Mouse (Mus musculus) liver, embryonic 14.5 days (tissue): ENCODE data around the gene Magoh. TPM values are rescaled to one million over a fixed set of nuclear protein-coding genes. Genes with fewer than 3 reads are reported as not detected.

ENCODE experiments used
- ATAC-seq: fragments of 200-750 bp; cut with Nextera tagmentation; 2 replicates; pipeline ENCODE4 v1.8.0; 2017; ENCODE audit warnings: moderate number of reproducible peaks, mild to moderate bottlenecking, moderate library complexity; ENCODE audit not compliant: insufficient read depth
- DNase-seq, 3 experiments: peaks; one replicate each; pipeline ENCODE4 v3.0.0-alpha.2; 2012 to 2013; ENCODE audit warnings: low read depth in 3 of 3, low spot score in 3 of 3
- H3K27ac ChIP-seq: fragments of 300-500 bp; sonication (generic); 2 replicates; pipeline ENCODE4 v1.5.1; 2014; ENCODE audit warnings: moderate library complexity, mild to moderate bottlenecking, control low read depth, inconsistent platforms
- H3K27me3 ChIP-seq: fragments of 300-500 bp; sonication (generic); 2 replicates; pipeline ENCODE4 v1.6.1; 2014; ENCODE audit warnings: mild to moderate bottlenecking, low read length, moderate library complexity; ENCODE audit not compliant: control insufficient read depth, insufficient read depth
- H3K36me3 ChIP-seq: fragments of 300-500 bp; sonication (generic); replicated peaks from 2 replicates; pipeline ENCODE4 v1.6.1; 2014; ENCODE audit warnings: low read depth; ENCODE audit not compliant: control insufficient read depth, insufficient read depth
- H3K4me1 ChIP-seq, 2 experiments: fragments of 200-500 bp in 1 of 2; fragments of 300-500 bp in 1 of 2; sonication (generic) in 1 of 2; replicated peaks; 2 replicates each; pipeline ENCODE4 v1.6.1; 2012 to 2014; ENCODE audit warnings: antibody characterized with exemption in 1 of 2, inconsistent platforms in 1 of 2, low read length in 1 of 2; ENCODE audit not compliant: control insufficient read depth in 2 of 2, insufficient read depth in 2 of 2
- H3K4me2 ChIP-seq: fragments of 300-500 bp; sonication (generic); 2 replicates; pipeline ENCODE4 v1.6.1; 2014; ENCODE audit warnings: low read depth, mild to moderate bottlenecking, control low read depth, moderate library complexity
- H3K4me3 ChIP-seq, 2 experiments: fragments of 200-500 bp in 1 of 2; fragments of 300-500 bp in 1 of 2; sonication (generic) in 1 of 2; 2 replicates each; pipeline ENCODE4 v1.5.1; 2012 to 2014; ENCODE audit warnings: low read depth in 2 of 2, low read length in 2 of 2, mild to moderate bottlenecking in 2 of 2, control low read depth in 1 of 2, inconsistent platforms in 1 of 2, moderate library complexity in 1 of 2; ENCODE audit not compliant: insufficient read depth in 1 of 2
- H3K9ac ChIP-seq: fragments of 300-500 bp; sonication (generic); replicated peaks from 2 replicates; pipeline ENCODE4 v1.6.1; 2014; ENCODE audit warnings: mild to moderate bottlenecking, control low read depth, moderate library complexity
- H3K9me3 ChIP-seq: fragments of 300-500 bp; sonication (generic); 2 replicates; pipeline ENCODE4 v1.6.1; 2016; ENCODE audit warnings: low read length, mixed read lengths; ENCODE audit not compliant: control insufficient read depth
- CTCF ChIP-seq: IDR thresholded peaks from 2 replicates; pipeline ENCODE4 v1.5.1; 2016; ENCODE audit warnings: antibody characterized with exemption, low read depth, control low read depth
- EP300 ChIP-seq: IDR thresholded peaks from 2 replicates; pipeline ENCODE4 v1.6.1; 2016; ENCODE audit warnings: antibody characterized with exemption, low read depth
- WGBS: fragments of 180-500 bp; shearing (Covaris S2); extraction: QIAGEN DNeasy Blood & Tissue Kit; methylation state at CpG from one replicate; pipeline ENCODE4 v1.1.7; 2014; ENCODE audit not compliant: insufficient replicate concordance; 5-methylcytosine and 5-hydroxymethylcytosine counted together
- polyA plus RNA-seq, 2 experiments: library from polyadenylated mRNA; depleted of rRNA in 1 of 2; stranded (reverse) in 1 of 2; unstranded in 1 of 2; fragments of >200 nt; fragmentation: Nextera tagmentation in 1 of 2; extraction: Ambion mirVana in 1 of 2; gene quantifications; 2 replicates each; pipeline versions ENCODE4 v1.2.1 to v1.2.3; 2012 to 2014

The Magoh gene
- 60.3 and 100 TPM in 2 replicates for polyA plus RNA-seq (2012; rRNA removed)
- 111 and 116 TPM in 2 replicates for polyA plus RNA-seq (2014; fragmentation: Nextera tagmentation; extraction: Ambion mirVana)

DNA sequence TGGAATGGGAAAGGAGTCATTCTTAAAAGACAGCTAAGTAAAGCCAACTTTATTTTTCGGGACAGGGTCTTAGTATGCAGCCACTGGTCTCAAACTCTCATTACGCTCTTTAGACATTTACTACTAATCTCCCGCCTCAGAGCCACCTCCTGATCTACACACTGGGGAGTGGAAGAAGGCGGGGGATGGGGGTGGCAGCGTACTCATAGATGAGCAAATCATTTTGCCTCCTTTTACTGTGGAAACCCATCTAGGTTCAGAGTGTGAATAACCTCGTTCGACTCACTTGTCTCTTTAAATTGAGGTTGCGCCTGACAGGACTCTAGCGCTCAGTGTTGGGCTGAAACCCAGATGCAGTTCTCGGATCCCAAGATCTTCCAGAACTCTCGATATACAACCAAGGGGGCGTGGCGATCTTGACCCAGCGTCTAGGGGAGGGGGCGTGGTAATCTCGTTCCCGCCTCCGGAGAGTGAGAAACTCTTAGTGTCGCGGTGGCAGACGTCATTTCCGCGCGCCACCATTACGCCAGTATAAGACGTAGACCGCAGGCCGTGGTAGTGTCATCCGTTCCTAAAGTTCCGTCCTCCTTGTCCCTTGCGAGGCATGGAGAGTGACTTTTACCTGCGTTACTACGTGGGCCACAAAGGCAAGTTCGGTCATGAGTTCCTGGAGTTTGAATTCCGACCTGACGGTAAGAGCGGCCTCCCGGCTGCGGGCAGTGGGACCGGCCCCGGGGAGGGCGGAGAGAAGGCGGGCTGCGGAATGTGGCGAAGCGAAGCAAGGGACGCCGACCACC, at the start of gene Magoh:
Magoh (plus strand) TSS at position 502 of the 797 bp plus-strand sequence.
- Histone ChIP-seq H3K4me3 (peak within 1 kb of the TSS; percentile 86 to 100), H3K4me1 (peaks cover 9 to 10% of the 10 kb centered on the region in 2 experiments), H3K9me3 (no peaks in the 10 kb centered on the region), H3K27ac (peak within 1 kb of the TSS; percentile 42), H3K9ac (peak within 1 kb of the TSS; percentile 90), H3K36me3 (peaks cover 18% of the 10 kb centered on the region), H3K27me3 (no peaks in the 10 kb centered on the region), H3K4me2 (peak within 1 kb of the TSS; percentile 93)
- ATAC-seq, result peak; percentile 98
- DNase-seq, result peak; percentile 95 to 96 (median 96)
- 1% methylated on average over 48 of the region's 48 CpGs for WGBS
- no peak for TF ChIP-seq CTCF
- TF ChIP-seq EP300, result no peak

- no peak overlapping the region for H3K4me2 ChIP-seq
- H3K27ac ChIP-seq, result no peak overlapping the region
- DNase-seq, result no peak
- no peak for ATAC-seq
- no peak overlapping the region for H3K9ac ChIP-seq
- no peaks in the 10 kb centered on the region for H3K27me3 ChIP-seq
- WGBS, result 78% methylated on average over 10 of the region's 10 CpGs
- no peaks in the 10 kb centered on the region for H3K36me3 ChIP-seq
- no peak for TF ChIP-seq CTCF
- no peak for TF ChIP-seq EP300
- H3K4me3 ChIP-seq, result no peak overlapping the region
- H3K9me3 ChIP-seq, result no peaks in the 10 kb centered on the region
- no peaks in the 10 kb centered on the region for H3K4me1 ChIP-seq
These were observed 49.4 kb upstream of the Magoh start for GRCm38 (mm10) chr4:107830189-107830588.

DNA sequence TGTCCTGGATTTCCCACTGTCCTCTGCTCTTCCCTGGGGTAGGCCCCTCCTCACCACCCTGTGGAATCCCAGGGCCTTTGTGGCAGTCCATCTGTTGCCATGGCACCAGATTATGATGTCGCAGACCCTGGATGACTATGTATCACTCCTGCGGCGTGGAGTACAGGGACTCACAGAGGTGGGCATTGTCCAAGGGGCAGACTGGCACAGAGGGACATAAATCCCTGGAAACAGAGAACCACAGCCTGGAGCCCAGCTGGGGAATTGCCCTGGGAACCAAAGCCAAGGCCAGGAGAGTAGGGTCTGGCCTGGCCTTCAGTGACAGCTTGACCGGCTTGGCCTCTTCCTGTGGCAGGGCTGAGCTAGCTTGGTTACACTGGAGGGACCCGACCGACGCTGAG, 48.7 kb upstream of the Magoh start:
- TF ChIP-seq EP300 (no peak), CTCF (no peak)
- no peaks in the 10 kb centered on the region for H3K27me3 ChIP-seq
- no peak overlapping the region for H3K27ac ChIP-seq
- no peak overlapping the region for H3K4me3 ChIP-seq
- no peaks in the 10 kb centered on the region for H3K9me3 ChIP-seq
- H3K4me2 ChIP-seq, result no peak overlapping the region
- no peaks in the 10 kb centered on the region for H3K36me3 ChIP-seq
- H3K9ac ChIP-seq, result no peak overlapping the region
- 76% methylated on average over 7 of the region's 7 CpGs for WGBS
- H3K4me1 ChIP-seq, result no peaks in the 10 kb centered on the region
- no peak for ATAC-seq
- DNase-seq, result no peak

DNA sequence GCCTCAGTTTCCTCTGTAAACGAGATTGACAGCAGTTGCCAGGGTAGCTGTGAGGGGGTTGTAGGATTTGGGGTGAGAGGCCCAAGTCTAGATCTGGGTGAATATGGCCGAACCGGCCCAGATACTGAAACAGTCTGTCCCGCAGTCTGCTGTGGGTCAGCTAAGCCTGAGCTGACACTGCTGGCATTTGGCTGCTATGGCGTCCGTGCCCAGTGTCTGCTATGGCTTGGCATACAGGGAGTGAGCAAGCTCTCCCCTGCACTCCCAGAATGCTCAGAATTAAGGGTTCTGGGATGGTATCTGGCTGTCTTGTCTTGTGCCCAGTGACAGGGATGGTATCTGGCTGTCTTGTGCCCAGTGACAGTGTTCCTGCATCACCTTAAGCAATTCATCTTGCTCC, 47.9 kb upstream of the Magoh start:
- H3K9ac ChIP-seq, result no peak overlapping the region
- no peak overlapping the region for H3K4me3 ChIP-seq
- no peaks in the 10 kb centered on the region for H3K27me3 ChIP-seq
- no peak for TF ChIP-seq EP300
- TF ChIP-seq CTCF, result no peak
- DNase-seq, result no peak
- H3K4me1 ChIP-seq, result no peaks in the 10 kb centered on the region
- no peak overlapping the region for H3K27ac ChIP-seq
- 60% methylated on average over 6 of the region's 6 CpGs for WGBS
- ATAC-seq, result no peak
- H3K36me3 ChIP-seq, result no peaks in the 10 kb centered on the region
- H3K9me3 ChIP-seq, result no peaks in the 10 kb centered on the region
- no peak overlapping the region for H3K4me2 ChIP-seq

GRCm38 (mm10) chr4:107833525-107833924, 46.0 kb upstream of the Magoh start:
- ATAC-seq (no peak), DNase-seq (no peak)
- no peak overlapping the region for H3K9ac ChIP-seq
- no peaks in the 10 kb centered on the region for H3K9me3 ChIP-seq
- H3K36me3 ChIP-seq, result no peaks in the 10 kb centered on the region
- H3K27me3 ChIP-seq, result no peaks in the 10 kb centered on the region
- H3K27ac ChIP-seq, result no peak overlapping the region
- WGBS, result 69% methylated on average over 5 of the region's 5 CpGs
- no peak overlapping the region for H3K4me3 ChIP-seq
- no peaks in the 10 kb centered on the region for H3K4me1 ChIP-seq
- H3K4me2 ChIP-seq, result no peak overlapping the region
- TF ChIP-seq EP300, result no peak
- no peak for TF ChIP-seq CTCF
